Mouse (Mus musculus): ENCODE measurements around the gene Zbtb5. TPM values are rescaled to one million over a fixed set of nuclear protein-coding genes. Genes with fewer than 3 reads are reported as not detected.

Zbtb5 gene
- polyA plus RNA-seq, 1 experiment from 2014 or later = 42.7 TPM

DNA sequence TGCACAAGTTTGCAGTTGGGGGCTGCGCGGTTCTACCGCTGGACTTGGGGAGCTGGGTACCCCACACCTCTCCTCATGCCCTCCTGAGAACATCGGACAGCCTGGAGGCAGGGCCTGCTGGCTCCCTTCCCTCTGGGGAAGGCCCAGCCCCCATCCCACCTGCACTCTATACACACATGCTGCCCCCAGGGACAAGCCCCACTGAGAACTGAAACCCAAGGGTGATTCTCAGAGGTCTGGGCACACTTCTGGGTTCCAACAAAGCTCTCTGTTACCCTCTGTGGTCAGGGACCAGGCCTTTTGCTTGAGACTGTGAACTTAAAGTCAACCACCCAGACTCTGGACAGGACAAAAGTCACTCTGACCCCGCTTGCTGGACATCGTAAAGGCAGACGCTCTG, 42.2 kb downstream of the Zbtb5 start:
- H3K36me3 ChIP-seq (ENCODE audit: control insufficient read depth, insufficient read depth, low read length) = no peaks in the 10 kb centered on the region
- no peak overlapping the region for H3K4me3 ChIP-seq (ENCODE audit: low read depth, low read length)
- no peaks in the 10 kb centered on the region for H3K27me3 ChIP-seq (ENCODE audit: control insufficient read depth, insufficient read depth, low read length)
- DNase-seq (ENCODE audit: low spot score) (no peak), ATAC-seq (ENCODE audit: low FRiP score) (no peak)
- no peak overlapping the region for H3K27ac ChIP-seq (ENCODE audit: low read depth, low read length)
- H3K9me3 ChIP-seq (ENCODE audit: control insufficient read depth, low read length) = no peaks in the 10 kb centered on the region
- WGBS = 90% methylated on average over 7 of the region's 7 CpGs
- no peaks in the 10 kb centered on the region for H3K4me1 ChIP-seq (replicated peaks; ENCODE audit: control insufficient read depth, insufficient read depth, low read length)
- H3K9ac ChIP-seq (ENCODE audit: low read depth, low read length) = no peak overlapping the region
- no peak overlapping the region for H3K4me2 ChIP-seq (replicated peaks; ENCODE audit: low read depth, low read length)

- Histone ChIP-seq H3K27me3 (ENCODE audit: control insufficient read depth, insufficient read depth, low read length) (no peaks in the 10 kb centered on the region), H3K36me3 (ENCODE audit: control insufficient read depth, insufficient read depth, low read length) (no peaks in the 10 kb centered on the region), H3K27ac (ENCODE audit: low read depth, low read length) (no peak overlapping the region), H3K9me3 (ENCODE audit: control insufficient read depth, low read length) (no peaks in the 10 kb centered on the region), H3K4me3 (ENCODE audit: low read depth, low read length) (no peak overlapping the region), H3K9ac (ENCODE audit: low read depth, low read length) (no peak overlapping the region), H3K4me2 (replicated peaks; ENCODE audit: low read depth, low read length) (no peak overlapping the region), H3K4me1 (replicated peaks; ENCODE audit: control insufficient read depth, insufficient read depth, low read length) (no peaks in the 10 kb centered on the region)
- no peak for ATAC-seq (ENCODE audit: low FRiP score)
- 85% methylated on average over 8 of the region's 8 CpGs for WGBS
- no peak for DNase-seq (ENCODE audit: low spot score)
Observed at GRCm38 (mm10) chr4:44967402-44967801, 44.8 kb downstream of the Zbtb5 start.

GRCm38 (mm10) chr4:44965736-44966135, 46.5 kb downstream of the Zbtb5 start:
- no peak overlapping the region for H3K9ac ChIP-seq (ENCODE audit: low read depth, low read length)
- no peak overlapping the region for H3K4me3 ChIP-seq (ENCODE audit: low read depth, low read length)
- no peaks in the 10 kb centered on the region for H3K9me3 ChIP-seq (ENCODE audit: control insufficient read depth, low read length)
- 86% methylated on average over 3 of the region's 3 CpGs for WGBS
- H3K4me1 ChIP-seq (replicated peaks; ENCODE audit: control insufficient read depth, insufficient read depth, low read length) = no peaks in the 10 kb centered on the region
- no peak overlapping the region for H3K4me2 ChIP-seq (replicated peaks; ENCODE audit: low read depth, low read length)
- ATAC-seq (ENCODE audit: low FRiP score) = no peak
- no peaks in the 10 kb centered on the region for H3K27me3 ChIP-seq (ENCODE audit: control insufficient read depth, insufficient read depth, low read length)
- no peak for DNase-seq (ENCODE audit: low spot score)
- no peaks in the 10 kb centered on the region for H3K36me3 ChIP-seq (ENCODE audit: control insufficient read depth, insufficient read depth, low read length)
- no peak overlapping the region for H3K27ac ChIP-seq (ENCODE audit: low read depth, low read length)

DNA sequence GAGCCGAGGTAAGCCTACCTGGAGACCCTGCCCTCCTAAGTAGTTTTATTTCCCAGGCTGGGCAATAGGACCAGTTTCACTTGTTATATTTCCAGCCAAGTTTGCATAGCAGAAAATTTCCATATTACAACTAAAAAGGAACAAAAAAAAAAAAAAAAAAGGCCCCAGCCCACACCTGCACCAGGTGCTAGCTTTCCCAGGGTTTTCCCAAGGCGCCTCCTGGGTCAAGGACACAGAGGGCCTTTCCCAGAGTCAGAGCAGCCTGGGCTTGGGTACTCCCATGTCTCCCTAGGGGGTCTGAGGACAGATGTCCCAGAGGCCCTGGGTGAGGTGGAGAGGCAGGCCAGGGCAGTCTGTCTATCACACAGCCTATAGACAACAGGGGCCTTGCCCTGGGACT, 47.0 kb downstream of the Zbtb5 start:
- no peak overlapping the region for H3K4me3 ChIP-seq (ENCODE audit: low read depth, low read length)
- ATAC-seq (ENCODE audit: low FRiP score) (no peak), DNase-seq (ENCODE audit: low spot score) (no peak)
- no peaks in the 10 kb centered on the region for H3K36me3 ChIP-seq (ENCODE audit: control insufficient read depth, insufficient read depth, low read length)
- no peak overlapping the region for H3K9ac ChIP-seq (ENCODE audit: low read depth, low read length)
- no peak overlapping the region for H3K4me2 ChIP-seq (replicated peaks; ENCODE audit: low read depth, low read length)
- no peaks in the 10 kb centered on the region for H3K9me3 ChIP-seq (ENCODE audit: control insufficient read depth, low read length)
- H3K4me1 ChIP-seq (replicated peaks; ENCODE audit: control insufficient read depth, insufficient read depth, low read length) = no peaks in the 10 kb centered on the region
- H3K27ac ChIP-seq (ENCODE audit: low read depth, low read length) = no peak overlapping the region
- 85% methylated on average over 2 of the region's 2 CpGs for WGBS
- no peaks in the 10 kb centered on the region for H3K27me3 ChIP-seq (ENCODE audit: control insufficient read depth, insufficient read depth, low read length)

GRCm38 (mm10) chr4:44963156-44963555, 49.1 kb downstream of the Zbtb5 start:
- WGBS = 82% methylated on average over 11 of the region's 11 CpGs
- Histone ChIP-seq H3K9ac (ENCODE audit: low read depth, low read length) (no peak overlapping the region), H3K27me3 (ENCODE audit: control insufficient read depth, insufficient read depth, low read length) (no peaks in the 10 kb centered on the region), H3K4me3 (ENCODE audit: low read depth, low read length) (no peak overlapping the region), H3K36me3 (ENCODE audit: control insufficient read depth, insufficient read depth, low read length) (no peaks in the 10 kb centered on the region), H3K4me2 (replicated peaks; ENCODE audit: low read depth, low read length) (no peak overlapping the region), H3K4me1 (replicated peaks; ENCODE audit: control insufficient read depth, insufficient read depth, low read length) (no peaks in the 10 kb centered on the region), H3K9me3 (ENCODE audit: control insufficient read depth, low read length) (no peaks in the 10 kb centered on the region), H3K27ac (ENCODE audit: low read depth, low read length) (no peak overlapping the region)
- no peak for DNase-seq (ENCODE audit: low spot score)
- ATAC-seq (ENCODE audit: low FRiP score) = no peak

- Histone ChIP-seq H3K9ac (ENCODE audit: low read depth, low read length) (no peak overlapping the region), H3K4me1 (replicated peaks; ENCODE audit: control insufficient read depth, insufficient read depth, low read length) (no peaks in the 10 kb centered on the region), H3K4me2 (replicated peaks; ENCODE audit: low read depth, low read length) (no peak overlapping the region), H3K4me3 (ENCODE audit: low read depth, low read length) (no peak overlapping the region), H3K36me3 (ENCODE audit: control insufficient read depth, insufficient read depth, low read length) (no peaks in the 10 kb centered on the region), H3K27ac (ENCODE audit: low read depth, low read length) (no peak overlapping the region), H3K27me3 (ENCODE audit: control insufficient read depth, insufficient read depth, low read length) (no peaks in the 10 kb centered on the region), H3K9me3 (ENCODE audit: control insufficient read depth, low read length) (no peaks in the 10 kb centered on the region)
- ATAC-seq (ENCODE audit: low FRiP score) (no peak), DNase-seq (ENCODE audit: low spot score) (no peak)
- WGBS = 96% methylated on average over 13 of the region's 13 CpGs
Observed at GRCm38 (mm10) chr4:44959220-44959619, 53.0 kb downstream of the Zbtb5 start.

DNA sequence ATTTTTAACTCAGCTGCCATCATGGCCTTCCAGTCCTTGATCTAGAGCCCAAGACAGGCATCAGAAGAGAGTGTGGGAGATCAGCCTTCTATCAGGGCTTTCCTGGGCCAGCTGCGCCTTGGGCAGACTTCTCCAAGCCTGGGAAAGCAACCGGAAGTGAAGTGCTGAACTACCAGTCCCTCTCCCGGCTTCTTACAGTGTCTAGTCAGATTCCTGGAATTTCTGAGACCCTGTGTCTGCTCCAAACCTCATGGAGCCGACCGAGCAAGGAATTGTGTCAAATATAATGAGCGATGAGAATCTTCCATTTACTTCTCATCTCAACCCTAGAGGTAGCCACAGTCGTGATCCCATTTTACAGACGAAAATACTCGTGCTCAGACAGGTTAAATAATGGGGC, 53.4 kb downstream of the Zbtb5 start:
- ATAC-seq (ENCODE audit: low FRiP score) (no peak), DNase-seq (ENCODE audit: low spot score) (no peak)
- Histone ChIP-seq H3K9me3 (ENCODE audit: control insufficient read depth, low read length) (no peaks in the 10 kb centered on the region), H3K27me3 (ENCODE audit: control insufficient read depth, insufficient read depth, low read length) (no peaks in the 10 kb centered on the region), H3K9ac (ENCODE audit: low read depth, low read length) (no peak overlapping the region), H3K27ac (ENCODE audit: low read depth, low read length) (no peak overlapping the region), H3K4me2 (replicated peaks; ENCODE audit: low read depth, low read length) (no peak overlapping the region), H3K4me3 (ENCODE audit: low read depth, low read length) (no peak overlapping the region), H3K36me3 (ENCODE audit: control insufficient read depth, insufficient read depth, low read length) (no peaks in the 10 kb centered on the region), H3K4me1 (replicated peaks; ENCODE audit: control insufficient read depth, insufficient read depth, low read length) (no peaks in the 10 kb centered on the region)
- WGBS = 87% methylated on average over 9 of the region's 9 CpGs

GRCm38 (mm10) chr4:44953041-44953440, 59.2 kb downstream of the Zbtb5 start:
- DNase-seq (ENCODE audit: low spot score) (no peak), ATAC-seq (ENCODE audit: low FRiP score) (no peak)
- Histone ChIP-seq H3K27me3 (ENCODE audit: control insufficient read depth, insufficient read depth, low read length) (no peaks in the 10 kb centered on the region), H3K4me1 (replicated peaks; ENCODE audit: control insufficient read depth, insufficient read depth, low read length) (0 out of 2 replicates have a peak, but pooled peaks cover 2% of the 10 kb centered on the region), H3K9me3 (ENCODE audit: control insufficient read depth, low read length) (no peaks in the 10 kb centered on the region), H3K36me3 (ENCODE audit: control insufficient read depth, insufficient read depth, low read length) (no peaks in the 10 kb centered on the region), H3K4me2 (replicated peaks; ENCODE audit: low read depth, low read length) (no peak overlapping the region), H3K27ac (ENCODE audit: low read depth, low read length) (no peak overlapping the region), H3K9ac (ENCODE audit: low read depth, low read length) (no peak overlapping the region), H3K4me3 (ENCODE audit: low read depth, low read length) (no peak overlapping the region)
- 70% methylated on average over 9 of the region's 9 CpGs for WGBS

GRCm38 (mm10) chr4:44948314-44948713, 63.9 kb downstream of the Zbtb5 start:
- H3K9ac ChIP-seq (ENCODE audit: low read depth, low read length) = no peak overlapping the region
- H3K9me3 ChIP-seq (ENCODE audit: control insufficient read depth, low read length) = no peaks in the 10 kb centered on the region
- 0 out of 2 replicates have a peak, but pooled peaks cover 2% of the 10 kb centered on the region for H3K4me1 ChIP-seq (replicated peaks; ENCODE audit: control insufficient read depth, insufficient read depth, low read length)
- no peak overlapping the region for H3K4me2 ChIP-seq (replicated peaks; ENCODE audit: low read depth, low read length)
- no peak overlapping the region for H3K27ac ChIP-seq (ENCODE audit: low read depth, low read length)
- no peaks in the 10 kb centered on the region for H3K27me3 ChIP-seq (ENCODE audit: control insufficient read depth, insufficient read depth, low read length)
- no peaks in the 10 kb centered on the region for H3K36me3 ChIP-seq (ENCODE audit: control insufficient read depth, insufficient read depth, low read length)
- DNase-seq (ENCODE audit: low spot score) (no peak), ATAC-seq (ENCODE audit: low FRiP score) (no peak)
- 72% methylated on average over 1 of the region's 1 CpGs for WGBS
- H3K4me3 ChIP-seq (ENCODE audit: low read depth, low read length) = no peak overlapping the region
